Mouse (Mus musculus) embryonic fibroblast, embryonic 13.5 days (primary cell): Measurements from ENCODE around the gene Ncor2.

Experiments used
- CTCF ChIP-seq: IDR thresholded peaks from 2 replicates; pipeline ENCODE4 v1.5.1; 2011; ENCODE audit warnings: mild to moderate bottlenecking, control low read depth, low read length, moderate library complexity, borderline replicate concordance; ENCODE audit not compliant: insufficient read depth
- POLR2A ChIP-seq: IDR thresholded peaks from 2 replicates; pipeline ENCODE4 v1.6.1; 2011; ENCODE audit warnings: low read depth, mild to moderate bottlenecking, control low read depth, low read length, moderate library complexity

DNA sequence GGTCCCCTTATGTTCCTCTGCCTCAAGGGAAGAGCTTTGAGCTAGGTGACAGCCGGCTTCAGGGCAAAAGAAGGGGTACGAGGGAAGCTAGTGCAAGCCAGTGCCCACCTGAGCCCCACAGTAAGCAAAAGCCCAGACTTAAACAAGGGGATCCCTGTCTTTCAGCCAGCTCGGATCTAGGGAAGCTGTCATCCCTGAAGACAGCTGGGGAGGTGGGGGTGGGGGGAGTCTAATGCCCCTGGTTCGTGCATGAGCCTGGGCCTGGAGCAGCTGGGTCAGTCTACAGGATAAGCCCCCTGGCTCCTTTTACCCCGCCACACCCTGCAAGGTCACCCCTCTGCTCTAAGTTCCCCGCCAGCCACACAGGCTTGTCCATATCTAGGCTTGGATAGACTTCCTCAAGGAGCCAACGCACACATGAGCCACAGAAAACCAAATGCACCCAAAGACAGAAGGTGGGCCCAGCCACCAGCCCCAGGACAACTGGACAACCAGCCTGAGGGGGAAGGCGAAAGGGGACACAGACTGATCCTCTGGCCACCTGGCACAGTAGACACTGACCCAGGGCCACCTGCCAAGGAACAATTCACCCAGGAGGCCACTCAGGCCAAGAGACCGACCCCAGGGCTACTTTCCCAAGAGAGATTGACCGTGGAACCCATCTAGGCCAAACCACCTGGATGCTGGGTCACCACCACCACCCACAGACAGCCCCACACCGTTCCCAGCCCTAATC is 8.7 kb downstream of the Ncor2 start:
- TF ChIP-seq POLR2A = no peak
- TF ChIP-seq CTCF = no peak
